Mouse (Mus musculus): Measurements from ENCODE around the gene Atp6v1e2. TPM values are rescaled to one million over a fixed set of nuclear protein-coding genes. Genes with fewer than 3 reads are reported as not detected.

The Atp6v1e2 gene
- total and polyA plus RNA-seq, 2 experiments from 2014 or later: 0.21 TPM; not detected in 1

GRCm38 (mm10) chr17:86961301-86961841, 13.7 kb upstream of the Atp6v1e2 start:
- peaks cover 5% of the 10 kb centered on the region; the same call in 1 of the 2 replicates for H3K4me1 ChIP-seq (ENCODE audit: insufficient read depth)
- H3K4me2 ChIP-seq (ENCODE audit: low read depth): peak overlapping the region; percentile 88; the same call in 1 of the 2 replicates

GRCm38 (mm10) chr17:86957968-86958367, 10.3 kb upstream of the Atp6v1e2 start:
- Histone ChIP-seq H3K27me3 (ENCODE audit: insufficient read depth, low read length) (no peaks in the 10 kb centered on the region), H3K27ac (ENCODE audit: low read depth, low read length) (no peak overlapping the region), H3K9me3 (ENCODE audit: low read length) (no peaks in the 10 kb centered on the region), H3K4me3 (ENCODE audit: low read depth, low read length) (no peak overlapping the region), H3K9ac (no peak overlapping the region), H3K36me3 (ENCODE audit: insufficient read depth) (no peaks in the 10 kb centered on the region), H3K4me1 (ENCODE audit: insufficient read depth) (no peaks in the 10 kb centered on the region), H3K4me2 (ENCODE audit: low read depth) (no peak overlapping the region)
- TF ChIP-seq CTCF (IDR thresholded peaks at IDR 0.05; ENCODE audit: low read depth): no peak
- no peak for DNase-seq
- ATAC-seq: no peak
- 88% methylated on average over 14 of the region's 14 CpGs for WGBS

More at GRCm38 (mm10) chr17:86961301-86961841, 13.7 kb upstream of the Atp6v1e2 start:
- Histone ChIP-seq H3K4me3 (ENCODE audit: low read depth, low read length) (no peak overlapping the region), H3K27me3 (ENCODE audit: insufficient read depth, low read length) (no peaks in the 10 kb centered on the region), H3K27ac (ENCODE audit: low read depth, low read length) (no peak overlapping the region), H3K36me3 (ENCODE audit: insufficient read depth) (no peaks in the 10 kb centered on the region), H3K9me3 (ENCODE audit: low read length) (no peaks in the 10 kb centered on the region), H3K9ac (no peak overlapping the region)
- 61% methylated on average over 8 of the region's 8 CpGs for WGBS
- TF ChIP-seq CTCF (IDR thresholded peaks at IDR 0.05; ENCODE audit: low read depth): no peak
- DNase-seq: no peak
- ATAC-seq: no peak

- Histone ChIP-seq H3K4me1 (ENCODE audit: insufficient read depth) (no peaks in the 10 kb centered on the region), H3K36me3 (ENCODE audit: insufficient read depth) (no peaks in the 10 kb centered on the region), H3K4me2 (ENCODE audit: low read depth) (no peak overlapping the region), H3K9me3 (ENCODE audit: low read length) (no peaks in the 10 kb centered on the region), H3K27ac (ENCODE audit: low read depth, low read length) (no peak overlapping the region), H3K27me3 (ENCODE audit: insufficient read depth, low read length) (no peaks in the 10 kb centered on the region), H3K9ac (no peak overlapping the region), H3K4me3 (ENCODE audit: low read depth, low read length) (no peak overlapping the region)
- no peak for TF ChIP-seq CTCF (IDR thresholded peaks at IDR 0.05; ENCODE audit: low read depth)
- ATAC-seq: no peak
- 91% methylated on average over 5 of the region's 5 CpGs for WGBS
- DNase-seq: no peak
These were observed 9.5 kb upstream of the Atp6v1e2 start for GRCm38 (mm10) chr17:86957239-86957638.

GRCm38 (mm10) chr17:86948801-86949200, 1.1 kb upstream of the Atp6v1e2 start:
- Histone ChIP-seq H3K4me3 (ENCODE audit: low read depth, low read length) (no peak overlapping the region), H3K9ac (no peak overlapping the region), H3K27me3 (ENCODE audit: insufficient read depth, low read length) (no peaks in the 10 kb centered on the region), H3K27ac (ENCODE audit: low read depth, low read length) (no peak overlapping the region), H3K4me1 (ENCODE audit: insufficient read depth) (no peaks in the 10 kb centered on the region), H3K36me3 (ENCODE audit: insufficient read depth) (no peaks in the 10 kb centered on the region), H3K4me2 (ENCODE audit: low read depth) (no peak overlapping the region), H3K9me3 (ENCODE audit: low read length) (no peaks in the 10 kb centered on the region)
- 68% methylated on average over 6 of the region's 6 CpGs for WGBS
- no peak for TF ChIP-seq CTCF (IDR thresholded peaks at IDR 0.05; ENCODE audit: low read depth)
- DNase-seq (no peak), ATAC-seq (no peak)

- Histone ChIP-seq H3K4me1 (ENCODE audit: insufficient read depth) (no peaks in the 10 kb centered on the region), H3K4me2 (ENCODE audit: low read depth) (no peak overlapping the region), H3K36me3 (ENCODE audit: insufficient read depth) (no peaks in the 10 kb centered on the region), H3K4me3 (ENCODE audit: low read depth, low read length) (no peak overlapping the region), H3K27ac (ENCODE audit: low read depth, low read length) (no peak overlapping the region), H3K9me3 (ENCODE audit: low read length) (no peaks in the 10 kb centered on the region), H3K27me3 (ENCODE audit: insufficient read depth, low read length) (no peaks in the 10 kb centered on the region; the same call in 1 of the 2 replicates), H3K9ac (no peak overlapping the region)
- DNase-seq: no peak
- no peak for TF ChIP-seq CTCF (IDR thresholded peaks at IDR 0.05; ENCODE audit: low read depth)
- ATAC-seq: no peak
- 64% methylated on average over 4 of the region's 4 CpGs for WGBS
These were observed 1.6 kb downstream of the Atp6v1e2 start for GRCm38 (mm10) chr17:86946078-86946477.

- Histone ChIP-seq H3K27me3 (ENCODE audit: insufficient read depth, low read length) (no peaks in the 10 kb centered on the region; the same call in 1 of the 2 replicates), H3K27ac (ENCODE audit: low read depth, low read length) (no peak overlapping the region), H3K4me3 (ENCODE audit: low read depth, low read length) (no peak overlapping the region), H3K36me3 (ENCODE audit: insufficient read depth) (no peaks in the 10 kb centered on the region), H3K4me1 (ENCODE audit: insufficient read depth) (peaks cover 3% of the 10 kb centered on the region; the same call in 1 of the 2 replicates), H3K9me3 (ENCODE audit: low read length) (no peaks in the 10 kb centered on the region), H3K9ac (no peak overlapping the region), H3K4me2 (ENCODE audit: low read depth) (no peak overlapping the region)
- 92% methylated on average over 6 of the region's 6 CpGs for WGBS
- no peak for ATAC-seq
- no peak for DNase-seq
- TF ChIP-seq CTCF (IDR thresholded peaks at IDR 0.05; ENCODE audit: low read depth): no peak
These were observed 4.5 kb downstream of the Atp6v1e2 start for GRCm38 (mm10) chr17:86943158-86943557.

GRCm38 (mm10) chr17:86942112-86942511, 5.6 kb downstream of the Atp6v1e2 start:
- ATAC-seq: no peak
- no peak for TF ChIP-seq CTCF (IDR thresholded peaks at IDR 0.05; ENCODE audit: low read depth)
- no peaks in the 10 kb centered on the region for H3K36me3 ChIP-seq (ENCODE audit: insufficient read depth)
- no peak for DNase-seq
- H3K9me3 ChIP-seq (ENCODE audit: low read length): no peaks in the 10 kb centered on the region
- no peak overlapping the region for H3K4me2 ChIP-seq (ENCODE audit: low read depth)
- H3K27me3 ChIP-seq (ENCODE audit: insufficient read depth, low read length): no peaks in the 10 kb centered on the region; the same call in 1 of the 2 replicates
- H3K4me3 ChIP-seq (ENCODE audit: low read depth, low read length): no peak overlapping the region
- no peak overlapping the region for H3K27ac ChIP-seq (ENCODE audit: low read depth, low read length)
- no peak overlapping the region for H3K9ac ChIP-seq
- peaks cover 10% of the 10 kb centered on the region; the same call in 1 of the 2 replicates for H3K4me1 ChIP-seq (ENCODE audit: insufficient read depth)
- WGBS: 79% methylated on average over 6 of the region's 6 CpGs

All from forebrain, postnatal 0 days (tissue).